Mouse (Mus musculus): ENCODE data around the gene Lrig1. TPM values are rescaled to one million over a fixed set of nuclear protein-coding genes. Genes with fewer than 3 reads are reported as not detected.

The Lrig1 gene
- polyA plus RNA-seq, 1 experiment: 7.4 TPM

- TF ChIP-seq POLR2A (IDR thresholded peaks at IDR 0.05; ENCODE audit: low read depth, low read length): no peak
- TF ChIP-seq CTCF (IDR thresholded peaks at IDR 0.05; ENCODE audit: extremely low read depth, insufficient read depth, insufficient read length, insufficient replicate concordance): no peak
- WGBS: 67% methylated on average over 3 of the region's 3 CpGs
Observed at GRCm38 (mm10) chr6:94709832-94710231, 9.9 kb upstream of the Lrig1 start.

GRCm38 (mm10) chr6:94709150-94709549 is 9.2 kb upstream of the Lrig1 start:
- TF ChIP-seq CTCF (IDR thresholded peaks at IDR 0.05; ENCODE audit: extremely low read depth, insufficient read depth, insufficient read length, insufficient replicate concordance): no peak
- TF ChIP-seq POLR2A (IDR thresholded peaks at IDR 0.05; ENCODE audit: low read depth, low read length): no peak

More at GRCm38 (mm10) chr6:94709832-94710231, 9.9 kb upstream of the Lrig1 start:
- no peak for DNase-seq (ENCODE audit: low read depth in 1 of 2, low spot score in 2 of 2)
- Histone ChIP-seq H3K4me3 (ENCODE audit: extremely low read depth, insufficient read depth, insufficient read length) (no peak overlapping the region), H3K36me3 (ENCODE audit: control insufficient read depth, insufficient read depth, low read length) (no peaks in the 10 kb centered on the region), H3K27ac (ENCODE audit: insufficient read depth, low read length) (no peak overlapping the region), H3K4me1 (ENCODE audit: control insufficient read depth, insufficient read depth, insufficient read length) (no peaks in the 10 kb centered on the region), H3K27me3 (ENCODE audit: control insufficient read depth, insufficient read depth, low read length) (no peaks in the 10 kb centered on the region)

GRCm38 (mm10) chr6:94707254-94707653 is 7.3 kb upstream of the Lrig1 start:
- Histone ChIP-seq H3K36me3 (ENCODE audit: control insufficient read depth, insufficient read depth, low read length) (no peaks in the 10 kb centered on the region), H3K27ac (ENCODE audit: insufficient read depth, low read length) (no peak overlapping the region), H3K4me3 (ENCODE audit: extremely low read depth, insufficient read depth, insufficient read length) (no peak overlapping the region), H3K27me3 (ENCODE audit: control insufficient read depth, insufficient read depth, low read length) (no peaks in the 10 kb centered on the region; the same call in 1 of the 2 replicates), H3K4me1 (ENCODE audit: control insufficient read depth, insufficient read depth, insufficient read length) (no peaks in the 10 kb centered on the region)
- no peak for DNase-seq (ENCODE audit: low read depth in 1 of 2, low spot score in 2 of 2)
- TF ChIP-seq CTCF (IDR thresholded peaks at IDR 0.05; ENCODE audit: extremely low read depth, insufficient read depth, insufficient read length, insufficient replicate concordance): no peak
- TF ChIP-seq POLR2A (IDR thresholded peaks at IDR 0.05; ENCODE audit: low read depth, low read length): no peak
- WGBS: 88% methylated on average over 5 of the region's 5 CpGs

More at GRCm38 (mm10) chr6:94709150-94709549, 9.2 kb upstream of the Lrig1 start:
- Histone ChIP-seq H3K4me1 (ENCODE audit: control insufficient read depth, insufficient read depth, insufficient read length) (no peaks in the 10 kb centered on the region), H3K27me3 (ENCODE audit: control insufficient read depth, insufficient read depth, low read length) (no peaks in the 10 kb centered on the region), H3K4me3 (ENCODE audit: extremely low read depth, insufficient read depth, insufficient read length) (no peak overlapping the region), H3K27ac (ENCODE audit: insufficient read depth, low read length) (no peak overlapping the region), H3K36me3 (ENCODE audit: control insufficient read depth, insufficient read depth, low read length) (no peaks in the 10 kb centered on the region)
- 86% methylated on average over 1 of the region's 1 CpGs for WGBS
- no peak for DNase-seq (ENCODE audit: low read depth in 1 of 2, low spot score in 2 of 2)

GRCm38 (mm10) chr6:94705931-94706330 is 6.0 kb upstream of the Lrig1 start:
- WGBS: 60% methylated on average over 1 of the region's 1 CpGs
- TF ChIP-seq POLR2A (IDR thresholded peaks at IDR 0.05; ENCODE audit: low read depth, low read length) (no peak), CTCF (IDR thresholded peaks at IDR 0.05; ENCODE audit: extremely low read depth, insufficient read depth, insufficient read length, insufficient replicate concordance) (no peak)
- no peak for DNase-seq (ENCODE audit: low read depth in 1 of 2, low spot score in 2 of 2)

GRCm38 (mm10) chr6:94702993-94703392 is 3.0 kb upstream of the Lrig1 start:
- Histone ChIP-seq H3K27me3 (ENCODE audit: control insufficient read depth, insufficient read depth, low read length) (peaks cover 11% of the 10 kb centered on the region), H3K4me3 (ENCODE audit: extremely low read depth, insufficient read depth, insufficient read length) (no peak overlapping the region), H3K4me1 (ENCODE audit: control insufficient read depth, insufficient read depth, insufficient read length) (peaks cover 5% of the 10 kb centered on the region; the same call in 1 of the 2 replicates), H3K27ac (ENCODE audit: insufficient read depth, low read length) (no peak overlapping the region), H3K36me3 (ENCODE audit: control insufficient read depth, insufficient read depth, low read length) (no peaks in the 10 kb centered on the region)
- WGBS: 87% methylated on average over 6 of the region's 6 CpGs
- TF ChIP-seq CTCF (IDR thresholded peaks at IDR 0.05; ENCODE audit: extremely low read depth, insufficient read depth, insufficient read length, insufficient replicate concordance) (no peak), POLR2A (IDR thresholded peaks at IDR 0.05; ENCODE audit: low read depth, low read length) (no peak)
- no peak for DNase-seq (ENCODE audit: low read depth in 1 of 2, low spot score in 2 of 2)

More at GRCm38 (mm10) chr6:94705931-94706330, 6.0 kb upstream of the Lrig1 start:
- H3K27ac ChIP-seq (ENCODE audit: insufficient read depth, low read length): no peak overlapping the region
- no peak overlapping the region for H3K4me3 ChIP-seq (ENCODE audit: extremely low read depth, insufficient read depth, insufficient read length)
- H3K4me1 ChIP-seq (ENCODE audit: control insufficient read depth, insufficient read depth, insufficient read length): no peaks in the 10 kb centered on the region
- H3K27me3 ChIP-seq (ENCODE audit: control insufficient read depth, insufficient read depth, low read length): peaks cover 2% of the 10 kb centered on the region; the same call in 1 of the 2 replicates
- no peaks in the 10 kb centered on the region for H3K36me3 ChIP-seq (ENCODE audit: control insufficient read depth, insufficient read depth, low read length)

- DNase-seq (ENCODE audit: low read depth in 1 of 2, low spot score in 2 of 2): no peak
- no peak overlapping the region for H3K27ac ChIP-seq (ENCODE audit: insufficient read depth, low read length)
- H3K27me3 ChIP-seq (ENCODE audit: control insufficient read depth, insufficient read depth, low read length): peaks cover 11% of the 10 kb centered on the region
- WGBS: 2% methylated on average over 18 of the region's 18 CpGs
- peak overlapping the region; percentile 16; the same call in 1 of the 2 replicates for H3K4me3 ChIP-seq (ENCODE audit: extremely low read depth, insufficient read depth, insufficient read length)
- TF ChIP-seq CTCF (IDR thresholded peaks at IDR 0.05; ENCODE audit: extremely low read depth, insufficient read depth, insufficient read length, insufficient replicate concordance) (no peak), POLR2A (IDR thresholded peaks at IDR 0.05; ENCODE audit: low read depth, low read length) (no peak)
- H3K36me3 ChIP-seq (ENCODE audit: control insufficient read depth, insufficient read depth, low read length): no peaks in the 10 kb centered on the region
- peaks cover 5% of the 10 kb centered on the region; the same call in 1 of the 2 replicates for H3K4me1 ChIP-seq (ENCODE audit: control insufficient read depth, insufficient read depth, insufficient read length)
Observed at GRCm38 (mm10) chr6:94701071-94701470, 1.1 kb upstream of the Lrig1 start.

- Histone ChIP-seq H3K36me3 (ENCODE audit: control insufficient read depth, insufficient read depth, low read length) (no peaks in the 10 kb centered on the region), H3K27me3 (ENCODE audit: control insufficient read depth, insufficient read depth, low read length) (peaks cover 11% of the 10 kb centered on the region), H3K4me3 (ENCODE audit: extremely low read depth, insufficient read depth, insufficient read length) (peak overlapping the region; percentile 27), H3K27ac (ENCODE audit: insufficient read depth, low read length) (no peak overlapping the region), H3K4me1 (ENCODE audit: control insufficient read depth, insufficient read depth, insufficient read length) (peaks cover 5% of the 10 kb centered on the region; the same call in 1 of the 2 replicates)
- TF ChIP-seq POLR2A (IDR thresholded peaks at IDR 0.05; ENCODE audit: low read depth, low read length): no peak
- no peak for TF ChIP-seq CTCF (IDR thresholded peaks at IDR 0.05; ENCODE audit: extremely low read depth, insufficient read depth, insufficient read length, insufficient replicate concordance)
- 2% methylated on average over 8 of the region's 8 CpGs for WGBS
- no peak for DNase-seq (ENCODE audit: low read depth in 1 of 2, low spot score in 2 of 2)
Observed at GRCm38 (mm10) chr6:94700612-94701011, 654 bp upstream of the Lrig1 start.

Measured in spleen, adult 2 months (tissue).